Mouse (Mus musculus) ES-Bruce4 (cell line): Measurements from ENCODE around the gene Gprasp2.
"Not testable (repeated sequence)": the region's sequence is repeated elsewhere in the genome, so short reads cannot be mapped to it uniquely, and the experiment has no call there.

ENCODE experiments used
- CTCF ChIP-seq: IDR thresholded peaks from one replicate; pipeline ENCODE4 v1.8.1; 2011; ENCODE audit warnings: low read depth, low read length
- EP300 ChIP-seq: IDR thresholded peaks from 2 replicates; pipeline ENCODE4 v1.6.1; 2011; ENCODE audit warnings: low read depth, low read length; ENCODE audit not compliant: insufficient read depth
- POLR2A ChIP-seq: IDR thresholded peaks from one replicate; pipeline ENCODE4 v1.8.1; 2011; ENCODE audit warnings: low read length; ENCODE audit not compliant: insufficient read depth

DNA sequence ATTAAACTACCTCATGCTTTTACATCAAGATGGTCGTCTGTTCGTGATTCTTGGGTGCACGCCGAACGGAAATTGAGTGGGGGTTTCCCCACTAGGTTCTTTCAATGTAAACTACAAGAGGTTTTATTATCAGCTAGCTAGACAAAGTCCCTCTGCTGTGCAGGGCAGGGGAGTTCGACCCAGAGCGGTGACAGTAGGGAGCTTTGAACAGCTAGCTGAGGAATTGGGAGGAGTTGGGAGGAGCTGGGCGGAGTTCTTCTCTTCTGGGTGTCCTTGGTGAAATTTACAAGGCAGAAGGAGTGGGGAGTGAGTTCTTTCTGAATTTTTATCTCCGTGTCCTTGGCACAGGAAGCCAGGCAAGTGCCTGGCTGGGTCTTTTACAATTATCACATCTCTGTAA is 28.0 kb downstream of the Gprasp2 start:
- not testable (repeated sequence) for TF ChIP-seq CTCF, POLR2A, EP300
